Mouse (Mus musculus) liver, adult 2 months (tissue): ENCODE results near the gene Mnt.
"Not testable (repeated sequence)": the region's sequence is repeated elsewhere in the genome, so short reads cannot be mapped to it uniquely, and the experiment has no call there.

Source experiments
- CTCF ChIP-seq: fragments of 200-500 bp; IDR thresholded peaks from 2 replicates; pipeline ENCODE4 v1.5.1; 2011; ENCODE audit warnings: low read depth, low read length, control low read depth
- POLR2A ChIP-seq: fragments of 200-500 bp; IDR thresholded peaks from 2 replicates; pipeline ENCODE4 v1.6.1; 2011; ENCODE audit warnings: low read length, control low read depth; ENCODE audit not compliant: insufficient read depth; ENCODE audit errors: extremely low read depth

GRCm38 (mm10) chr11:74811027-74811426, 19.7 kb upstream of the Mnt start:
- TF ChIP-seq POLR2A, CTCF: not testable (repeated sequence)
